Mouse (Mus musculus) stomach, postnatal 0 days (tissue): ENCODE measurements at regions not wholly inside any gene's neighbourhood (a gene's known extent, or its start where the extent isn't known, plus 50 kb on each side); places are given as distances from the start of the nearest gene placed in this dataset.

Experiments used
- ATAC-seq: fragments of 200-750 bp; cut with Nextera tagmentation; 2 replicates; pipeline ENCODE4 v1.8.0; 2017; ENCODE audit not compliant: low FRiP score, low TSS enrichment
- DNase-seq: peaks from one replicate; pipeline ENCODE4 v3.0.0-alpha.2; 2016; ENCODE audit warnings: low spot score
- H3K27ac ChIP-seq: fragments of 300-500 bp; sonication (generic); replicated peaks from 2 replicates; pipeline ENCODE4 v1.5.1; 2014; ENCODE audit warnings: mild to moderate bottlenecking, control low read depth
- H3K27me3 ChIP-seq: fragments of 300-500 bp; sonication (generic); 2 replicates; pipeline ENCODE4 v1.6.1; 2014; ENCODE audit warnings: low read length; ENCODE audit not compliant: control insufficient read depth, insufficient read depth
- H3K36me3 ChIP-seq: fragments of 300-500 bp; sonication (generic); 2 replicates; pipeline ENCODE4 v1.6.1; 2014; ENCODE audit warnings: low read length, mixed read lengths; ENCODE audit not compliant: control insufficient read depth, insufficient read depth
- H3K4me1 ChIP-seq: fragments of 300-500 bp; sonication (generic); replicated peaks from 2 replicates; pipeline ENCODE4 v1.6.1; 2014; ENCODE audit warnings: antibody characterized with exemption; ENCODE audit not compliant: control insufficient read depth, insufficient read depth
- H3K4me2 ChIP-seq: fragments of 300-500 bp; sonication (generic); replicated peaks from 2 replicates; pipeline ENCODE4 v1.6.1; 2014; ENCODE audit warnings: low read depth, mild to moderate bottlenecking, control low read depth, moderate library complexity
- H3K4me3 ChIP-seq: fragments of 300-500 bp; sonication (generic); 2 replicates; pipeline ENCODE4 v1.5.1; 2014; ENCODE audit warnings: low read depth, low read length, control low read depth
- H3K9ac ChIP-seq: fragments of 300-500 bp; sonication (generic); 2 replicates; pipeline ENCODE4 v1.6.1; 2014; ENCODE audit warnings: mild to moderate bottlenecking, low read length, control low read depth, mixed read lengths
- H3K9me3 ChIP-seq: fragments of 300-500 bp; sonication (generic); 2 replicates; pipeline ENCODE4 v1.6.1; 2016; ENCODE audit warnings: low read length; ENCODE audit not compliant: control insufficient read depth
- CTCF ChIP-seq: IDR thresholded peaks from 2 replicates; pipeline ENCODE4 v1.5.1; 2016; ENCODE audit warnings: antibody characterized with exemption, low read depth, mild to moderate bottlenecking, moderate library complexity
- EP300 ChIP-seq: optimal IDR thresholded peaks from 2 replicates; pipeline ENCODE3; 2016; ENCODE audit warnings: antibody characterized with exemption
- WGBS: fragments of 180-500 bp; shearing (Covaris S2); extraction: QIAGEN DNeasy Blood & Tissue Kit; methylation state at CpG from one replicate; pipeline ENCODE4 v1.1.7; 2014; 5-methylcytosine and 5-hydroxymethylcytosine counted together

- no peak overlapping the region for H3K4me3 ChIP-seq
- no peak overlapping the region for H3K4me2 ChIP-seq
- no peak for DNase-seq
- H3K36me3 ChIP-seq: no peaks in the 10 kb centered on the region
- H3K9me3 ChIP-seq: no peaks in the 10 kb centered on the region
- no peaks in the 10 kb centered on the region for H3K4me1 ChIP-seq
- 51% methylated on average over 6 of the region's 6 CpGs for WGBS
- no peak overlapping the region for H3K9ac ChIP-seq
- H3K27me3 ChIP-seq: no peaks in the 10 kb centered on the region
- TF ChIP-seq CTCF (no peak), EP300 (no peak)
- no peak for ATAC-seq
- no peak overlapping the region for H3K27ac ChIP-seq
These were observed 69.2 kb upstream of the Gucy1a1 start for GRCm38 (mm10) chr3:82214566-82215465.

- Histone ChIP-seq H3K9ac (no peak overlapping the region), H3K36me3 (no peaks in the 10 kb centered on the region), H3K27ac (no peak overlapping the region), H3K9me3 (no peaks in the 10 kb centered on the region), H3K4me1 (no peaks in the 10 kb centered on the region), H3K4me3 (no peak overlapping the region), H3K27me3 (no peaks in the 10 kb centered on the region), H3K4me2 (no peak overlapping the region)
- TF ChIP-seq CTCF: no peak
- TF ChIP-seq EP300: no peak
- 80% methylated on average over 5 of the region's 5 CpGs for WGBS
- ATAC-seq: no peak
- no peak for DNase-seq
These were observed 61.7 kb upstream of the Gucy1a1 start for GRCm38 (mm10) chr3:82207321-82207720.
